Mouse (Mus musculus) E14TG2a.4 (cell line): ENCODE data around the gene Cabp2.
"Not testable (repeated sequence)": the region's sequence is repeated elsewhere in the genome, so short reads cannot be mapped to it uniquely, and the experiment has no call there.

Experiments
- H3K27me3 ChIP-seq: 2 replicates; pipeline ENCODE4 v1.6.1; 2014; ENCODE audit warnings: low read length, control low read depth; ENCODE audit not compliant: insufficient read depth
- H3K36me3 ChIP-seq: 2 replicates; pipeline ENCODE4 v1.6.1; 2014; ENCODE audit warnings: low read length, control low read depth; ENCODE audit not compliant: insufficient read depth
- H3K4me1 ChIP-seq: replicated peaks from 2 replicates; pipeline ENCODE4 v1.6.1; 2014; ENCODE audit warnings: low read depth, low read length, control low read depth
- H3K4me3 ChIP-seq: replicated peaks from 2 replicates; pipeline ENCODE4 v1.5.1; 2014; ENCODE audit warnings: mild to moderate bottlenecking, low read length
- H3K9me3 ChIP-seq: 2 replicates; pipeline ENCODE4 v1.6.1; 2014; ENCODE audit warnings: low read length, control low read depth
- CTCF ChIP-seq: conservative IDR thresholded peaks from 2 replicates; pipeline ENCODE4 v1.5.1; 2014; ENCODE audit warnings: low read length
- NANOG ChIP-seq: IDR thresholded peaks from 2 replicates; pipeline ENCODE4 v1.6.1; 2014; ENCODE audit warnings: borderline replicate concordance, low read length, mixed read lengths
- POU5F1 ChIP-seq: IDR thresholded peaks from 2 replicates; pipeline ENCODE4 v1.6.1; 2014; ENCODE audit warnings: low read length, borderline replicate concordance

Gene Cabp2

DNA sequence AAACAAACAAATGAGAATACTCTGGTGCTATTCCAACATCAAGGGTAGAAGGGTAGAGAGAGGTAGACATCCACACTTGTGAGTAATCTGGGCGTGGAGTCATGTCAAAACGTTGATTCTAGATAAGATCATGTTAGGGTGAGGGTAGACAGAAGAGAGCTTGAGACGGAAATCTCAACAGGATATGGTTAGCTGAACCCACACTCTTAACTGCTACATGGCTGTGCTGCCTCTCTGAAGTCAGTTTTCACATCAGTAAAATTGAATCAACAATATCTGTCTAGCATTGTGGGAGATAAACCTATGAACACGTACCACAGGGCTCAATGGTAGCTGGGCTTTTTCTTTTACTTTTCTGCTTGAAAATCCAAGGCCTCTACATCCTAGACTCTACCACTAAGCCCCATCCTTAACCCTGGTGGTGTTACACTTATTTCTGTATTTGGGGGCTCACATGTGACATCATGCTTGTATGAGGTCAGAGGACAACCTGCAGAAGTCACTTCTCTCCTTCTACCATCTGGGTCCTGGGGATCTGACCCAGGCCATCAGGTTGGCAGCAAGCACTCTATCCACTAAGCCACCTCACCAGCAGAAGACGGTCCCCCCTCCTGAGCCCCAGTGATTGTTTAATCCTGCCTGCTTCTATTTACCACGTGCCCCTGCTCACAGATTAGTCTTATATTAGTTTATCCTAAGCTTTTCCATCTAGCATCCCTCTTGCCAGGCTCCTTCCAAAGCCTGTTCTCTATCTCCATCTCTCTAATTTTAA is 38.5 kb downstream of the Cabp2 start:
- no peak for TF ChIP-seq CTCF
- TF ChIP-seq NANOG: no peak
- TF ChIP-seq POU5F1: no peak
- Histone ChIP-seq H3K4me1 (peaks cover 51% of the 10 kb centered on the region), H3K9me3 (no peaks in the 10 kb centered on the region), H3K27me3 (no peaks in the 10 kb centered on the region), H3K4me3 (no peak overlapping the region), H3K36me3 (peaks cover 48% of the 10 kb centered on the region)

- Histone ChIP-seq H3K4me3 (no peak overlapping the region), H3K27me3 (no peaks in the 10 kb centered on the region), H3K36me3 (peaks cover 42% of the 10 kb centered on the region), H3K4me1 (peaks cover 54% of the 10 kb centered on the region), H3K9me3 (no peaks in the 10 kb centered on the region)
- no peak for TF ChIP-seq NANOG
- no peak for TF ChIP-seq POU5F1
- TF ChIP-seq CTCF: no peak
Measured at GRCm38 (mm10) chr19:4120496-4120895, 39.1 kb downstream of the Cabp2 start.

DNA sequence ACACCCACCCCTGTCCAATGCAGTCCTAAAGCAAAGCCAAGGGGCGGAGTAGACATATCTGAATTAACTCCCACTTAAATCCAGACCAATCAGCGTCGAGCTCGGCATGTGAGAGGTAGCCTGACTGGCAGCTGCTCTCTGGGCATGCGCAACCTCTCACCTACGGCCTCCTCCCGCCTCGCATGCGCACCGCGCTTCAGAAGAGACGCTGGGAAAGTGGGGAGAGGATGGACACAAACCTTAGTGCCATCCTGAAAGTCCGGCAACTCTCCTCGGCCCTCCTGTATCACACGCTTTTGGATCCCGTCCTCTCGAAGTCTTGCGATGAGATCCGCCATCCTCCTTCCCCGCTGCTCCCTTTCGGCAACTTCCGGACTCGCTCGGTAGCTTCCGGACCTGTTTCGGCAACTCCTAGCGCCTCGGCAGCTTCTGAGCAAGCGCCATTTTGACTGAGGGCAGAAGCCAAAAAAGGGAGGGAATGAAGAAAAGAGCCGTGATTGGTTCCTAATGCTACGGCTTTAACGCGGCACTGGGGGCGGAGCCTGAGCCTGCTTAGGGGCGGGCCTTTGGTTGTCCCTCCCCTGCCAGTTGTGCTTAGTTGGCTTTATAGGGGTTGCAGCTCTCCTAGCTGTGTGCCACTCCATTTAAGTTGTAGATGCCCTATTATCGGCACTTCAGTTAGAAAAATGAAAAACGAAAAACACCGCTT is 39.9 kb downstream of the Cabp2 start:
- TF ChIP-seq CTCF: no peak
- Histone ChIP-seq H3K9me3 (no peaks in the 10 kb centered on the region), H3K27me3 (no peaks in the 10 kb centered on the region), H3K4me1 (peaks cover 54% of the 10 kb centered on the region), H3K36me3 (peaks cover 35% of the 10 kb centered on the region), H3K4me3 (peak overlapping the region; percentile 78)

- Histone ChIP-seq H3K4me3 (peak overlapping the region; percentile 78), H3K4me1 (peaks cover 60% of the 10 kb centered on the region), H3K36me3 (peaks cover 28% of the 10 kb centered on the region)
- H3K9me3 ChIP-seq, H3K27me3 ChIP-seq: not testable (repeated sequence)
Measured at GRCm38 (mm10) chr19:4121896-4122295, 40.5 kb downstream of the Cabp2 start.

GRCm38 (mm10) chr19:4122411-4123370 is 41.3 kb downstream of the Cabp2 start:
- no peaks in the 10 kb centered on the region for H3K27me3 ChIP-seq
- peaks cover 60% of the 10 kb centered on the region for H3K4me1 ChIP-seq
- H3K4me3 ChIP-seq: no peak overlapping the region
- TF ChIP-seq POU5F1: no peak
- TF ChIP-seq NANOG: no peak
- no peak for TF ChIP-seq CTCF
- H3K36me3 ChIP-seq: peaks cover 28% of the 10 kb centered on the region
- no peaks in the 10 kb centered on the region for H3K9me3 ChIP-seq

- Histone ChIP-seq H3K4me3 (no peak overlapping the region), H3K27me3 (no peaks in the 10 kb centered on the region), H3K4me1 (peaks cover 61% of the 10 kb centered on the region), H3K36me3 (peaks cover 30% of the 10 kb centered on the region), H3K9me3 (no peaks in the 10 kb centered on the region)
- TF ChIP-seq POU5F1 (no peak), CTCF (no peak)
Measured at GRCm38 (mm10) chr19:4124432-4124831, 43.1 kb downstream of the Cabp2 start.

GRCm38 (mm10) chr19:4125268-4125667 is 43.9 kb downstream of the Cabp2 start:
- not testable (repeated sequence) for H3K9me3 ChIP-seq, H3K27me3 ChIP-seq, H3K4me3 ChIP-seq
- Histone ChIP-seq H3K4me1 (peaks cover 68% of the 10 kb centered on the region), H3K36me3 (peaks cover 33% of the 10 kb centered on the region)

DNA sequence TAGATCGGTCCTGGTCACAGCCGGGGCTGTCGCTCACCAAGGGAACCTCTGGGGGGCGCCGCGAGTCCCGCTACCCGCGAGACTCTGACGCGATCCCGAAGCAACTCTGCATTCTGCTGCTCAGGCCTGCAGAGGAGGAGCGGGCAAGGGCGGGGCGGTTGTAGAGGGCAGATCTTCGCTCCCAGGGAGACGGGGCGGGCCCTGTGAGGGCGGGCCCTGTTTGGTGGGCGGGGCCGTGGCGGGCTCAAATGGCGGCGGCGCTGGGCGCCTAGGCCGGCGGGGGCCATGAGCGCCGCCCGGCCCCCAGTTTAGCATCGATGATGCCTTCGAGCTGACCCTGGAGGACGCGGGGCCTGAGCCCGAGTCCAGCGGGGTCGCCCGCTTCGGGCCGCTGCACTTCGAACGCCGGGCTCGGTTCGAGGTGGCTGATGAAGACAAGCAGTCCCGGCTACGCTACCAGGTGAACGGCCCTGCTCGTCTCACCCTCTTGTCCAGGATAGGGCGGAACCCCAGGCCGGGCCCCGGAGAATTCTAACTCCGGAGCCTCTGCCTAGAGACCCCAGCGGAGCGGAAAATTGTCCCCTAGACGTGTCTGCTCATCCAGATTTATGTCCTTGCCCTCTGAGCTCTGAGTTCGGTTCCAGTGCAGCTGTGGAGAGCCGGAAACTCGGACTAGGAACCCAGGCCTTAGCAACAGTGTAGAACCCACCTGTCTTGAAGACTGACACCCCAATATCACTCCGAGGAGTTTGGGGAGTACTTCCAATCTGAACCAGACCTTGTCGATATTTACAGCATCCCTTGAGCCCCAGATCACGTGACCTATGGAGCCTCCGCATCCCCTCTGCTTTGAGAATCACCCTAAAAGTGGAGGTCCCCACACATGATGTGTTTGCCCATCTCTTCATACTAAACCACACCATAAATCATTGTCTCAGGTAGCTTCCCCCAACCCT is 44.6 kb downstream of the Cabp2 start, which contains the start of gene Aip:
Gene Aip (minus strand): TSS at position 118 of the 956 bp plus-strand sequence.
- Histone ChIP-seq H3K9me3 (no peaks in the 10 kb centered on the region), H3K4me1 (peaks cover 67% of the 10 kb centered on the region), H3K36me3 (peaks cover 35% of the 10 kb centered on the region), H3K27me3 (no peaks in the 10 kb centered on the region), H3K4me3 (peak within 1 kb of the TSS; percentile 94)
- no peak for TF ChIP-seq POU5F1
- TF ChIP-seq CTCF: peak; percentile 33
